Mouse (Mus musculus) right cerebral cortex, postnatal 14 days (tissue): Measurements from ENCODE around the gene Fndc3b.

Experiments used
- DNase-seq: peaks from one replicate; pipeline ENCODE4 v3.0.0; 2022

Fndc3b gene

GRCm38 (mm10) chr3:27663221-27663620, 47.9 kb downstream of the Fndc3b start:
- no peak for DNase-seq

GRCm38 (mm10) chr3:27658198-27658763, 52.8 kb downstream of the Fndc3b start:
- no peak for DNase-seq

GRCm38 (mm10) chr3:27656764-27657390, 54.2 kb downstream of the Fndc3b start:
- DNase-seq: no peak

- no peak for DNase-seq
Measured at GRCm38 (mm10) chr3:27655673-27656072, 55.4 kb downstream of the Fndc3b start.

- DNase-seq: no peak
Measured at GRCm38 (mm10) chr3:27655042-27655441, 56.1 kb downstream of the Fndc3b start.

- no peak for DNase-seq
Measured at GRCm38 (mm10) chr3:27652451-27653011, 58.6 kb downstream of the Fndc3b start.

GRCm38 (mm10) chr3:27651731-27652130, 59.4 kb downstream of the Fndc3b start:
- no peak for DNase-seq

GRCm38 (mm10) chr3:27650083-27650482, 61.0 kb downstream of the Fndc3b start:
- no peak for DNase-seq

GRCm38 (mm10) chr3:27649316-27649715, 61.8 kb downstream of the Fndc3b start:
- no peak for DNase-seq

- DNase-seq: no peak
Measured at GRCm38 (mm10) chr3:27642381-27642780, 68.7 kb downstream of the Fndc3b start.

- no peak for DNase-seq
Measured at GRCm38 (mm10) chr3:27639701-27640100, 71.4 kb downstream of the Fndc3b start.

GRCm38 (mm10) chr3:27637046-27637661, 74.0 kb downstream of the Fndc3b start:
- no peak for DNase-seq

- no peak for DNase-seq
Measured at GRCm38 (mm10) chr3:27635776-27636175, 75.3 kb downstream of the Fndc3b start.

GRCm38 (mm10) chr3:27632880-27633279, 78.2 kb downstream of the Fndc3b start:
- DNase-seq: no peak

GRCm38 (mm10) chr3:27631112-27631511, 80.0 kb downstream of the Fndc3b start:
- no peak for DNase-seq

- no peak for DNase-seq
Measured at GRCm38 (mm10) chr3:27629716-27630115, 81.4 kb downstream of the Fndc3b start.

- DNase-seq: no peak
Measured at GRCm38 (mm10) chr3:27626301-27626700, 84.8 kb downstream of the Fndc3b start.

- no peak for DNase-seq
Measured at GRCm38 (mm10) chr3:27625592-27625985, 85.5 kb downstream of the Fndc3b start.

- DNase-seq: no peak
Measured at GRCm38 (mm10) chr3:27624974-27625591, 86.0 kb downstream of the Fndc3b start.

- no peak for DNase-seq
Measured at GRCm38 (mm10) chr3:27622451-27622850, 88.7 kb downstream of the Fndc3b start.

GRCm38 (mm10) chr3:27621176-27621575, 89.9 kb downstream of the Fndc3b start:
- DNase-seq: no peak

- DNase-seq: no peak
Measured at GRCm38 (mm10) chr3:27617733-27618132, 93.4 kb downstream of the Fndc3b start.

GRCm38 (mm10) chr3:27617237-27617499, 93.9 kb downstream of the Fndc3b start:
- DNase-seq: no peak
